Mouse (Mus musculus) midbrain, embryonic 16.5 days (tissue): ENCODE results near the gene Dpysl4. TPM values are rescaled to one million over a fixed set of nuclear protein-coding genes. Genes with fewer than 3 reads are reported as not detected.

ENCODE experiments used
- ATAC-seq: fragments of 200-750 bp; cut with Nextera tagmentation; 2 replicates; pipeline ENCODE4 v1.8.0; 2017; ENCODE audit warnings: moderate TSS enrichment
- H3K27ac ChIP-seq: fragments of 300-500 bp; sonication (generic); 2 replicates; pipeline ENCODE4 v1.5.1; 2014; ENCODE audit warnings: mild to moderate bottlenecking, low read length, mixed read lengths
- H3K27me3 ChIP-seq: fragments of 300-500 bp; sonication (generic); 2 replicates; pipeline ENCODE4 v1.6.1; 2014; ENCODE audit warnings: low read depth, low read length, mixed read lengths; ENCODE audit not compliant: control insufficient read depth, insufficient read depth
- H3K36me3 ChIP-seq: fragments of 300-500 bp; sonication (generic); 2 replicates; pipeline ENCODE4 v1.6.1; 2014; ENCODE audit warnings: mild to moderate bottlenecking, low read length, moderate library complexity, mixed read lengths; ENCODE audit not compliant: control insufficient read depth, insufficient read depth
- H3K4me1 ChIP-seq: fragments of 300-500 bp; sonication (generic); 2 replicates; pipeline ENCODE4 v1.6.1; 2014; ENCODE audit warnings: mild to moderate bottlenecking, low read length, mixed read lengths; ENCODE audit not compliant: control insufficient read depth, insufficient read depth
- H3K4me2 ChIP-seq: fragments of 300-500 bp; sonication (generic); 2 replicates; pipeline ENCODE4 v1.6.1; 2014; ENCODE audit warnings: mild to moderate bottlenecking, low read length, mixed read lengths
- H3K4me3 ChIP-seq: fragments of 300-500 bp; sonication (generic); 2 replicates; pipeline ENCODE4 v1.5.1; 2014; ENCODE audit warnings: low read depth, mild to moderate bottlenecking, low read length, moderate library complexity, mixed read lengths
- H3K9ac ChIP-seq: fragments of 300-500 bp; sonication (generic); 2 replicates; pipeline ENCODE4 v1.6.1; 2014; ENCODE audit warnings: low read depth, low read length, mixed read lengths
- H3K9me3 ChIP-seq: fragments of 300-500 bp; sonication (generic); replicated peaks from 2 replicates; pipeline ENCODE4 v1.6.1; 2014; ENCODE audit warnings: mild to moderate bottlenecking, low read length, mixed read lengths; ENCODE audit not compliant: control insufficient read depth, poor library complexity, severe bottlenecking
- WGBS: fragments of 180-500 bp; shearing (Covaris S2); extraction: QIAGEN DNeasy Blood & Tissue Kit; methylation state at CpG from one replicate; pipeline ENCODE4 v1.1.7; 2014; 5-methylcytosine and 5-hydroxymethylcytosine counted together
- polyA plus RNA-seq: library from polyadenylated mRNA; unstranded; fragments of >200 nt; fragmentation: Nextera tagmentation; extraction: Ambion mirVana; gene quantifications from 2 replicates; pipeline ENCODE4 v1.2.1, GENCODE M21; 2015

Gene Dpysl4
- polyA plus RNA-seq, 1 experiment from 2014 or later = 176 TPM

DNA sequence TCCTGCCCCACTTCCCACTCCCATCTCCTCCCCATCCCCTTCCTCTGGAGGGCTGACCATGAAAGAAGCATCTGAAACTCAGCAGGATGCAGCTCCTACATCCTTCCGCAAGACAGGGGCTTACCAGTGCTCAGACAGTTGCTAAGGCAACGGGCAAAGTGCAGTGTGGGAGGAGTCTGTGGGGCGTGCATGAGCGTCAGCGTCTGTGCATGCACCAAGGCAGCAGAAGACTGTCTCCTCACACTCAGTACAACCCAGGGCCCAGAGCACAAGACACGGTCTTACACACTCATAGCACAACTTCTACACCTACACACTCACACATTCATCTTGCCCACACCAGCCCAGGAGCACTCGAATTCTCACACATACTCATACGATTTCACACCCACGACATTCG is 65.3 kb downstream of the Dpysl4 start:
- 33% methylated on average over 10 of the region's 10 CpGs for WGBS
- Histone ChIP-seq H3K4me2 (peak overlapping the region; percentile 46), H3K36me3 (no peaks in the 10 kb centered on the region), H3K4me1 (peaks cover 20% of the 10 kb centered on the region), H3K4me3 (no peak overlapping the region), H3K27me3 (no peaks in the 10 kb centered on the region), H3K9me3 (no peaks in the 10 kb centered on the region), H3K27ac (peak overlapping the region; percentile 72), H3K9ac (peak overlapping the region; percentile 52)
- ATAC-seq = peak; percentile 93

Other genes with a start within 250 kb of the Dpysl4 start
- 85.3 TPM in 2 replicates for gene Ppp2r2d, start 239.9 kb upstream of the Dpysl4 start, polyA plus RNA-seq
- gene Mapk1ip1, start 239.7 kb upstream of the Dpysl4 start, polyA plus RNA-seq = 32.7 and 33.6 TPM in 2 replicates
- 106 and 113 TPM in 2 replicates for gene Bnip3, start 176.5 kb upstream of the Dpysl4 start, polyA plus RNA-seq
- gene Jakmip3, start 145.3 kb upstream of the Dpysl4 start, polyA plus RNA-seq = 10.8 and 12.6 TPM in 2 replicates
- 6.2 and 7.0 TPM in 2 replicates for gene Lrrc27, start 127.0 kb downstream of the Dpysl4 start, polyA plus RNA-seq
- 3.2 and 3.7 TPM in 2 replicates for gene Stk32c, start 127.3 kb downstream of the Dpysl4 start, polyA plus RNA-seq
- 4.4 and 5.1 TPM in 2 replicates for gene Pwwp2b, start 162.5 kb downstream of the Dpysl4 start, polyA plus RNA-seq